In genomic region chr14:14063382-14063781, GRCm38 (mm10) we compare ENCODE assay signal across 25 mouse cellular contexts. TPM values are rescaled to one million over a fixed set of nuclear protein-coding genes. Genes with fewer than 3 reads are reported as not detected.
DNase-seq lines count a peak whose midpoint lies in the region; ATAC-seq and TF ChIP-seq lines count a peak whose summit lies in the region.
"Had no signal": no experiment of that assay in that cellular context is flagged by ENCODE, and none has a peak within 500 bp of the region (broad histone marks: within the 10 kb centered on the region; RNA-seq: fewer than 3 reads in every experiment).

No protein-coding gene starts in this region.

- TF ChIP-seq CTCF in lung, postnatal 0 days (IDR thresholded peaks at IDR 0.05), result no peak
- TF ChIP-seq CTCF in E14TG2a.4 (conservative IDR thresholded peaks at IDR 0.05; ENCODE audit: low read length), result no peak

- no peak for ATAC-seq in lung, postnatal 0 days
- ATAC-seq in forebrain, embryonic 14.5 days, result peak; percentile 21; the same call in 1 of the 2 replicates
- ATAC-seq in activated CD4-positive, CD25-positive, alpha-beta regulatory T cell, adult 4 months, result no peak
- ATAC-seq in heart, embryonic 11.5 days (replicated peaks; ENCODE audit: insufficient number of reproducible peaks, low FRiP score, low TSS enrichment), result no peak
- ATAC-seq: CD4-positive, CD25-positive, alpha-beta regulatory T cell, adult 4 months; liver, embryonic 12.5 days; liver, postnatal 0 days had no signal

- peak; percentile 60 for DNase-seq in lung, postnatal 0 days (ENCODE audit: low spot score)
- no peak for DNase-seq in lung, postnatal 4 days
- DNase-seq in ZHBTc4 (ENCODE audit: low read depth, low spot score), result peak; percentile 18
- DNase-seq in forebrain, embryonic 14.5 days (ENCODE audit: low spot score), result peak; percentile 45
- DNase-seq: adrenal gland, postnatal 25 days; cerebellum, adult 18-20 months; cerebellum, postnatal 10 days; heart, adult 2 months; heart, postnatal 10 days; kidney, adult 11 months; kidney, postnatal 25 days; left cerebral cortex, postnatal 4 days; liver, postnatal 0 days; thymus, postnatal 14 days had no signal

- H3K27me3 ChIP-seq in lung, postnatal 0 days (replicated peaks; ENCODE audit: insufficient read depth, low read length), result no peaks in the 10 kb centered on the region
- no peaks in the 10 kb centered on the region for H3K27me3 ChIP-seq in E14TG2a.4 (ENCODE audit: insufficient read depth, low read length)
- no peaks in the 10 kb centered on the region for H3K27me3 ChIP-seq in forebrain, embryonic 14.5 days (replicated peaks; ENCODE audit: control insufficient read depth, insufficient read depth, low read length)
- H3K27me3 ChIP-seq in heart, embryonic 11.5 days (ENCODE audit: control insufficient read depth, insufficient read depth, low read length), result no peaks in the 10 kb centered on the region
- H3K27me3 ChIP-seq: embryonic facial prominence, embryonic 15.5 days; heart, embryonic 13.5 days; kidney, embryonic 15.5 days; liver, embryonic 12.5 days had no signal

- TF ChIP-seq EP300 in lung, postnatal 0 days (IDR thresholded peaks at IDR 0.05), result no peak

- 37% methylated on average over 5 of the region's 5 CpGs for WGBS in lung, postnatal 0 days
- WGBS in forebrain, embryonic 14.5 days, result 7% methylated on average over 5 of the region's 5 CpGs
- WGBS in heart, embryonic 11.5 days (ENCODE audit: insufficient replicate concordance), result 63% methylated on average over 5 of the region's 5 CpGs

- H3K36me3 ChIP-seq in lung, postnatal 0 days (ENCODE audit: insufficient read depth, low read length), result no peaks in the 10 kb centered on the region
- H3K36me3 ChIP-seq in E14TG2a.4 (ENCODE audit: insufficient read depth, low read length), result no peaks in the 10 kb centered on the region
- H3K36me3 ChIP-seq in forebrain, embryonic 14.5 days (ENCODE audit: control insufficient read depth, insufficient read depth, low read length), result no peaks in the 10 kb centered on the region
- 0 out of 2 replicates have a peak, but pooled peaks cover 3% of the 10 kb centered on the region for H3K36me3 ChIP-seq in heart, embryonic 11.5 days (ENCODE audit: control insufficient read depth, insufficient read depth, low read length)
- H3K36me3 ChIP-seq: embryonic facial prominence, embryonic 15.5 days had no signal

- peaks cover 11% of the 10 kb centered on the region for H3K4me1 ChIP-seq in lung, postnatal 0 days (ENCODE audit: insufficient read depth, low read depth, low read length)
- peaks cover 47% of the 10 kb centered on the region for H3K4me1 ChIP-seq in E14TG2a.4 (replicated peaks; ENCODE audit: low read depth, low read length)
- H3K4me1 ChIP-seq in forebrain, embryonic 14.5 days (ENCODE audit: control insufficient read depth, insufficient read depth, low read length), result peaks cover 31% of the 10 kb centered on the region
- peaks cover 9% of the 10 kb centered on the region for H3K4me1 ChIP-seq in heart, embryonic 11.5 days (ENCODE audit: control insufficient read depth, insufficient read depth, low read length)

- H3K27ac ChIP-seq in lung, postnatal 0 days (ENCODE audit: low read length), result peak overlapping the region; percentile 35; the same call in 1 of the 2 replicates
- H3K27ac ChIP-seq in forebrain, embryonic 14.5 days (ENCODE audit: low read depth, low read length), result peak overlapping the region; percentile 40; the same call in 1 of the 2 replicates
- H3K27ac ChIP-seq in heart, embryonic 11.5 days (ENCODE audit: low read depth, low read length), result no peak overlapping the region
- H3K27ac ChIP-seq: heart, adult 2 months; heart, embryonic 13.5 days; hindbrain, embryonic 14.5 days; kidney, embryonic 15.5 days; liver, embryonic 12.5 days; macrophage had no signal

- H3K4me2 ChIP-seq in lung, postnatal 0 days (replicated peaks; ENCODE audit: low read depth, low read length), result no peak overlapping the region
- H3K4me2 ChIP-seq in forebrain, embryonic 14.5 days (ENCODE audit: low read length), result no peak overlapping the region
- H3K4me2 ChIP-seq in heart, embryonic 11.5 days, result no peak overlapping the region
- H3K4me2 ChIP-seq: embryonic facial prominence, embryonic 15.5 days; heart, embryonic 13.5 days; hindbrain, embryonic 14.5 days; kidney, embryonic 15.5 days; liver, embryonic 12.5 days had no signal

- H3K9ac ChIP-seq in lung, postnatal 0 days (replicated peaks; ENCODE audit: low read depth), result no peak overlapping the region
- H3K9ac ChIP-seq in forebrain, embryonic 14.5 days (ENCODE audit: low read length), result no peak overlapping the region; the same call in 1 of the 2 replicates
- no peak overlapping the region for H3K9ac ChIP-seq in heart, embryonic 11.5 days (ENCODE audit: low read depth, low read length)
- H3K9ac ChIP-seq: embryonic facial prominence, embryonic 15.5 days; heart, embryonic 13.5 days; hindbrain, embryonic 14.5 days; kidney, embryonic 15.5 days; liver, embryonic 12.5 days; liver, postnatal 0 days had no signal

- H3K9me3 ChIP-seq in lung, postnatal 0 days (ENCODE audit: low read length), result no peaks in the 10 kb centered on the region
- H3K9me3 ChIP-seq in E14TG2a.4 (ENCODE audit: low read length), result no peaks in the 10 kb centered on the region
- H3K9me3 ChIP-seq in forebrain, embryonic 14.5 days (replicated peaks; ENCODE audit: control insufficient read depth, low read length), result no peaks in the 10 kb centered on the region
- H3K9me3 ChIP-seq in heart, embryonic 11.5 days (replicated peaks; ENCODE audit: control insufficient read depth, low read length), result no peaks in the 10 kb centered on the region
- H3K9me3 ChIP-seq: embryonic facial prominence, embryonic 15.5 days; G1E; heart, embryonic 13.5 days; kidney, embryonic 15.5 days; liver, embryonic 12.5 days had no signal

- H3K4me3 ChIP-seq in lung, postnatal 0 days (ENCODE audit: low read depth, low read length), result no peak overlapping the region
- peak overlapping the region; percentile 20; the same call in 1 of the 2 replicates for H3K4me3 ChIP-seq in E14TG2a.4 (replicated peaks; ENCODE audit: low read length)
- no peak overlapping the region for H3K4me3 ChIP-seq in forebrain, embryonic 14.5 days (ENCODE audit: low read depth, low read length)
- no peak overlapping the region for H3K4me3 ChIP-seq in heart, embryonic 11.5 days (ENCODE audit: low read depth, low read length)
- H3K4me3 ChIP-seq: embryonic facial prominence, embryonic 15.5 days; heart, adult 2 months; heart, embryonic 13.5 days; kidney, embryonic 15.5 days; liver, embryonic 12.5 days had no signal

RNA-seq across cellular contexts. Expression of gene Psmd6, which starts 57.4 kb away (rescaled TPM):
- 130 and 132 TPM in 2 replicates for polyA plus RNA-seq in lung, postnatal 0 days (2015; fragmentation: Nextera tagmentation; extraction: Ambion mirVana)
- polyA plus RNA-seq in forebrain, embryonic 14.5 days (2014; fragmentation: Nextera tagmentation; extraction: Ambion mirVana), result 298 and 305 TPM in 2 replicates
- 100 to 1,000 TPM; 138 to 151 TPM for polyA plus RNA-seq in activated CD4-positive, CD25-positive, alpha-beta regulatory T cell, adult 4 months (2017; shearing (Covaris generic))
- 204 and 218 TPM in 2 replicates for polyA plus RNA-seq in heart, embryonic 11.5 days (2014; fragmentation: Nextera tagmentation; extraction: Ambion mirVana)

Comparison
In these comparisons a context has a peak if more than half of its experiments do, and no peak if none do; other contexts are left out.
1. DNase-seq: peak in lung, postnatal 0 days (single experiment), ZHBTc4 (single experiment) and forebrain, embryonic 14.5 days (single experiment); none in lung, postnatal 4 days (0 of 2).